12 mouse cellular contexts compared by ENCODE assay signal in genomic region chr10:28078270-28078669, GRCm38 (mm10). TPM values are rescaled to one million over a fixed set of nuclear protein-coding genes. Genes with fewer than 3 reads are reported as not detected.
DNase-seq lines count a peak whose midpoint lies in the region; ATAC-seq and TF ChIP-seq lines count a peak whose summit lies in the region.
"Had no signal": no experiment of that assay in that cellular context is flagged by ENCODE, and none has a peak within 500 bp of the region (broad histone marks: within the 10 kb centered on the region; RNA-seq: fewer than 3 reads in every experiment).

No protein-coding gene starts in this region.

- H3K27ac ChIP-seq in forebrain, postnatal 0 days (ENCODE audit: low read depth, low read length) = no peak overlapping the region
- H3K27ac ChIP-seq in forebrain, embryonic 13.5 days = no peak overlapping the region
- H3K27ac ChIP-seq in kidney, postnatal 0 days = no peak overlapping the region
- no peak overlapping the region for H3K27ac ChIP-seq in hindbrain, embryonic 16.5 days (ENCODE audit: low read depth, low read length)

- H3K36me3 ChIP-seq in forebrain, postnatal 0 days (ENCODE audit: insufficient read depth) = no peaks in the 10 kb centered on the region
- no peaks in the 10 kb centered on the region for H3K36me3 ChIP-seq in forebrain, embryonic 13.5 days (ENCODE audit: poor library complexity, severe bottlenecking)
- no peaks in the 10 kb centered on the region for H3K36me3 ChIP-seq in kidney, postnatal 0 days (ENCODE audit: insufficient read depth, low read length)
- H3K36me3 ChIP-seq in hindbrain, embryonic 16.5 days (ENCODE audit: control insufficient read depth, insufficient read depth, low read length) = no peaks in the 10 kb centered on the region

- no peaks in the 10 kb centered on the region for H3K27me3 ChIP-seq in forebrain, postnatal 0 days (ENCODE audit: insufficient read depth, low read length)
- no peaks in the 10 kb centered on the region for H3K27me3 ChIP-seq in forebrain, embryonic 13.5 days
- H3K27me3 ChIP-seq in kidney, postnatal 0 days (ENCODE audit: insufficient read depth, low read length) = no peaks in the 10 kb centered on the region
- no peaks in the 10 kb centered on the region for H3K27me3 ChIP-seq in hindbrain, embryonic 16.5 days (replicated peaks; ENCODE audit: control insufficient read depth, insufficient read depth, low read length)

- peak overlapping the region; percentile 69 for H3K4me2 ChIP-seq in forebrain, postnatal 0 days (ENCODE audit: low read depth)
- no peak overlapping the region for H3K4me2 ChIP-seq in forebrain, embryonic 13.5 days
- no peak overlapping the region for H3K4me2 ChIP-seq in kidney, postnatal 0 days (ENCODE audit: low read length)
- peak overlapping the region; percentile 37 for H3K4me2 ChIP-seq in hindbrain, embryonic 16.5 days (ENCODE audit: low read length)
- H3K4me2 ChIP-seq: liver, embryonic 11.5 days had no signal

- H3K4me3 ChIP-seq in forebrain, postnatal 0 days (ENCODE audit: low read depth, low read length) = peak overlapping the region; percentile 73
- H3K4me3 ChIP-seq in forebrain, embryonic 13.5 days = no peak overlapping the region
- no peak overlapping the region for H3K4me3 ChIP-seq in kidney, postnatal 0 days (replicated peaks; ENCODE audit: low read depth, low read length)
- H3K4me3 ChIP-seq in hindbrain, embryonic 16.5 days (ENCODE audit: low read length) = 0 out of 2 replicates have a peak overlapping the region, but pooled peaks have one; percentile 4

- DNase-seq in forebrain, postnatal 0 days = peak; percentile 24
- peak; percentile 47 for DNase-seq in kidney, postnatal 0 days (ENCODE audit: low spot score)
- DNase-seq in kidney, adult 9 months = no peak
- peak; percentile 10 for DNase-seq in ES-CJ7 (ENCODE audit: low read depth, low spot score)
- DNase-seq in Muller cell, postnatal 12 days (ENCODE audit: inconsistent ontology term) = no peak
- DNase-seq in layer of hippocampus, postnatal 25 days (ENCODE audit: extremely low spot score in 1 of 2, low spot score in 1 of 2) = no peak
- DNase-seq: adrenal gland, adult 2 months; kidney, postnatal 14 days; lung, postnatal 4 days had no signal

- peak overlapping the region; percentile 32; the same call in 1 of the 2 replicates for H3K9ac ChIP-seq in forebrain, postnatal 0 days
- H3K9ac ChIP-seq in forebrain, embryonic 13.5 days = no peak overlapping the region
- no peak overlapping the region for H3K9ac ChIP-seq in kidney, postnatal 0 days (ENCODE audit: low read depth, low read length)
- H3K9ac ChIP-seq in hindbrain, embryonic 16.5 days (ENCODE audit: low read depth, low read length) = no peak overlapping the region

- H3K4me1 ChIP-seq in forebrain, postnatal 0 days (ENCODE audit: insufficient read depth) = peaks cover 6% of the 10 kb centered on the region; the same call in 1 of the 2 replicates
- peaks cover 21% of the 10 kb centered on the region; the same call in 1 of the 2 replicates for H3K4me1 ChIP-seq in forebrain, embryonic 13.5 days
- H3K4me1 ChIP-seq in kidney, postnatal 0 days (replicated peaks; ENCODE audit: insufficient read depth, low read length) = no peaks in the 10 kb centered on the region
- no peaks in the 10 kb centered on the region for H3K4me1 ChIP-seq in hindbrain, embryonic 16.5 days (ENCODE audit: control insufficient read depth, insufficient read depth, low read depth, low read length)

- ATAC-seq in forebrain, postnatal 0 days = no peak
- ATAC-seq in forebrain, embryonic 13.5 days = no peak
- no peak for ATAC-seq in kidney, postnatal 0 days (replicated peaks; ENCODE audit: low FRiP score, low read depth)
- no peak for ATAC-seq in hindbrain, embryonic 16.5 days

- 74% methylated on average over 1 of the region's 1 CpGs for WGBS in forebrain, postnatal 0 days
- 92% methylated on average over 1 of the region's 1 CpGs for WGBS in forebrain, embryonic 13.5 days
- 97% methylated on average over 1 of the region's 1 CpGs for WGBS in kidney, postnatal 0 days
- 72% methylated on average over 1 of the region's 1 CpGs for WGBS in hindbrain, embryonic 16.5 days

- TF ChIP-seq CTCF in forebrain, postnatal 0 days (IDR thresholded peaks at IDR 0.05; ENCODE audit: low read depth) = peak; percentile 41
- TF ChIP-seq CTCF in kidney, postnatal 0 days (IDR thresholded peaks at IDR 0.05; ENCODE audit: low read depth) = peak; percentile 39; the same call in 1 of the 2 replicates

- no peaks in the 10 kb centered on the region for H3K9me3 ChIP-seq in forebrain, postnatal 0 days (ENCODE audit: low read length)
- H3K9me3 ChIP-seq in forebrain, embryonic 13.5 days (replicated peaks) = no peaks in the 10 kb centered on the region
- H3K9me3 ChIP-seq in kidney, postnatal 0 days (replicated peaks; ENCODE audit: low read length) = no peaks in the 10 kb centered on the region
- H3K9me3 ChIP-seq in hindbrain, embryonic 16.5 days (ENCODE audit: control insufficient read depth, low read length) = no peaks in the 10 kb centered on the region

RNA-seq across cellular contexts. Expression of gene Ptprk, which starts 3.6 kb away (rescaled TPM):
- 66.8 and 96.9 TPM in 2 replicates for total RNA-seq in forebrain, postnatal 0 days (2014; rRNA removed)
- polyA plus RNA-seq in forebrain, postnatal 0 days (2015; fragmentation: Nextera tagmentation; extraction: Ambion mirVana) = 27.1 and 43.0 TPM in 2 replicates
- polyA plus RNA-seq in forebrain, embryonic 13.5 days (2015; fragmentation: Nextera tagmentation; extraction: Ambion mirVana) = 19.2 and 20.0 TPM in 2 replicates
- 24.5 and 24.6 TPM in 2 replicates for polyA plus RNA-seq in kidney, postnatal 0 days (2015; fragmentation: Nextera tagmentation; extraction: Ambion mirVana)
- 29.4 and 30.2 TPM in 2 replicates for polyA plus RNA-seq in hindbrain, embryonic 16.5 days (2015; fragmentation: Nextera tagmentation; extraction: Ambion mirVana)
- total RNA-seq in layer of hippocampus, postnatal 25 days (2021) = 10 to 100 TPM; 44.7 to 50.8 TPM

Comparison
In these comparisons a context has a peak if more than half of its experiments do, and no peak if none do; other contexts are left out.
1. DNase-seq: peak in forebrain, postnatal 0 days (single experiment), kidney, postnatal 0 days (single experiment) and ES-CJ7 (single experiment); none in kidney, adult 9 months (single experiment), Muller cell, postnatal 12 days (single experiment) and layer of hippocampus, postnatal 25 days (0 of 2).
2. H3K4me2 ChIP-seq: peak in forebrain, postnatal 0 days (single experiment) and hindbrain, embryonic 16.5 days (single experiment); none in forebrain, embryonic 13.5 days (single experiment) and kidney, postnatal 0 days (single experiment).
3. H3K4me3 ChIP-seq: peak in forebrain, postnatal 0 days (single experiment) and hindbrain, embryonic 16.5 days (single experiment); none in forebrain, embryonic 13.5 days (single experiment) and kidney, postnatal 0 days (single experiment).